Mouse (Mus musculus): Measurements from ENCODE around the gene Ak3.

DNA sequence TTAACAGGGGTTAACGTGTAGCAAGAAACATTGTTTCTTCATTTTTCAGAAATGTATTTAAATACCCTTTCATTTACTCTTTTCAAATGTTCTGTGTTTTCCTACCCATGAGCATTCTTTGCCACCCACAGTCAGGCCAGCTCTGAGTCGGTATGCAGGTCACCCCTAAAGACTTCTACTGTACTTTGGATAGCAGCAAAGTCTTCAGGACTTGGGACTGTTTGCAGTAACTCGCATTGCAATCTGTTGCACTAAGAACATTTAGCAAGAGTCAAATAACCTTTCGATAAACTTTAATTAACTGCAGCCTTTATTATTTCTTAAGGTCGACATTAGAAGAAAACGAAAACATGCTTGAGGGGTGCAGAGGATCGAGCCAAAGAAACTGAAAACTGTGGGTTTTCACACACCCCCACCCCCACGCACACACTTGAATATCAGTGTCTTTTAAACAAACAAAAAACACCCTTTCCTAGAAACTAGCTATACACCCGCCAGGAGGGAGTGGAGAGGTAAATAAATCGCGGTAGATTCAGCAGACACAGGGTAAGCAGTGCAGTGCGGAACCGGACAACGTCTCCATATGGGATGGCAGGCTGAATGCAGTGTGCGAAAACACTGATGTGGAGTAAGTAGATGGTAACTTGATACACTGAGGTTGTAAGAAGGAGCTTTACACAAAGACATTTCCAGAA is 1.7 kb downstream of the Ak3 start:
- TF ChIP-seq CTCF (IDR thresholded peaks at IDR 0.05; ENCODE audit: extremely low read depth, insufficient read depth, insufficient read length, insufficient replicate concordance): no peak
- TF ChIP-seq POLR2A (IDR thresholded peaks at IDR 0.05; ENCODE audit: low read depth, low read length): no peak
